Mouse (Mus musculus): Measurements from ENCODE around the gene Ube4b. TPM values are rescaled to one million over a fixed set of nuclear protein-coding genes. Genes with fewer than 3 reads are reported as not detected.
"Not testable (repeated sequence)": the region's sequence is repeated elsewhere in the genome, so short reads cannot be mapped to it uniquely, and the experiment has no call there.

Gene Ube4b
- polyA plus RNA-seq, 1 experiment from 2014 or later = 64.6 TPM

DNA sequence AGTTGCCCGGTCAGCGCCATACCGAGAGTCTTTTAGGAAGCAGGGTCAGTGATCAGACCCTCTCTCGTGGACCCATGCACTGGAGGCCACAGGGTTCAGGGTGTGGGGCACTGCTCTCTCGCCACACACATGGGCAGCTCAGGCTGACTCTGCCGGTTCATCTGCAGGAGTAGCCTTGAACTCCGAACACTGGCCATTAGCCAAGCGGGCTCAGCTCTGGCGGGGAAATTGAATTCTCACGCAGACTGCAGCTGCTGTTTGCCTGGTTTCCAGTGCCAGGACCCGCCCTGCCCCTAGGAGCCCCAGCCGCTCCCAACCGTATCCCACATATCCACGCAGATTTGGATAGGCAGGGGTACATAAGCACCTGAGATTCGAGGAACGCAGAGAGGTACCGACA lies 27.7 kb upstream of the Ube4b start:
- WGBS = 88% methylated on average over 17 of the region's 17 CpGs
- H3K4me1 ChIP-seq = no peaks in the 10 kb centered on the region
- H3K4me3 ChIP-seq = no peak overlapping the region
- no peak for DNase-seq (ENCODE audit: extremely low spot score, low spot score)
- no peak overlapping the region for H3K27ac ChIP-seq
- no peaks in the 10 kb centered on the region; the same call in 1 of the 2 replicates for H3K9me3 ChIP-seq
- no peaks in the 10 kb centered on the region for H3K36me3 ChIP-seq (replicated peaks)
- no peaks in the 10 kb centered on the region for H3K27me3 ChIP-seq (ENCODE audit: poor library complexity, severe bottlenecking)

DNA sequence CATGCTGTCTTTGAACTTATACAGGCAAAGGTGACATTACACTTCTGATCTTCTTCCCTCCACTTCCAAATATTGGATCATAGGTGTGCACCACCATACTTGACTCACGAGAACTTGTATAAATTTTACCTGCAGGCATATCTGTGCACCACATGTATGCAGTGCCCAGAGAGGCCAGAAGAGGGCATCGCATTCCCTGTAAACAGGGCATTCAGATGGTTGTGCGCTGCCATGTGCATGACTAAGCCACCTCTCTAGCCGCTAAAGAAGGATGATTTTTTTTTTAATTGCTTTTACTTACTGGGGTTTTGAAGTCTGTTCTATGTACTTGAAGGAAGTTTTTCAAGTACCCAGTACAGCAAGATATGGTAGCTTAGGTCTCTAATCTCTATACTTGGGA lies 27.1 kb upstream of the Ube4b start:
- no peak overlapping the region for H3K27ac ChIP-seq
- H3K4me3 ChIP-seq = no peak overlapping the region
- 88% methylated on average over 4 of the region's 4 CpGs for WGBS
- H3K4me1 ChIP-seq = no peaks in the 10 kb centered on the region
- no peaks in the 10 kb centered on the region; the same call in 1 of the 2 replicates for H3K9me3 ChIP-seq
- H3K27me3 ChIP-seq (ENCODE audit: poor library complexity, severe bottlenecking) = no peaks in the 10 kb centered on the region
- no peaks in the 10 kb centered on the region for H3K36me3 ChIP-seq (replicated peaks)
- DNase-seq (ENCODE audit: extremely low spot score, low spot score) = peak; percentile 21

- Histone ChIP-seq H3K27me3 (ENCODE audit: poor library complexity, severe bottlenecking) (no peaks in the 10 kb centered on the region), H3K4me1 (peaks cover 9% of the 10 kb centered on the region), H3K4me3 (no peak overlapping the region), H3K27ac (no peak overlapping the region), H3K9me3 (no peaks in the 10 kb centered on the region; the same call in 1 of the 2 replicates), H3K36me3 (replicated peaks) (no peaks in the 10 kb centered on the region)
- no peak for DNase-seq (ENCODE audit: extremely low spot score, low spot score)
- WGBS = 93% methylated on average over 3 of the region's 3 CpGs
Observed at GRCm38 (mm10) chr4:149450636-149451035, 24.1 kb upstream of the Ube4b start.

GRCm38 (mm10) chr4:149446309-149446708 lies 19.8 kb upstream of the Ube4b start:
- Histone ChIP-seq H3K9me3 (no peaks in the 10 kb centered on the region), H3K27me3 (ENCODE audit: poor library complexity, severe bottlenecking) (no peaks in the 10 kb centered on the region), H3K27ac (peak overlapping the region; percentile 93), H3K4me3 (peak overlapping the region; percentile 52), H3K4me1 (peaks cover 23% of the 10 kb centered on the region), H3K36me3 (replicated peaks) (no peaks in the 10 kb centered on the region)
- 33% methylated on average over 1 of the region's 1 CpGs for WGBS
- DNase-seq (ENCODE audit: extremely low spot score, low spot score) = no peak

DNA sequence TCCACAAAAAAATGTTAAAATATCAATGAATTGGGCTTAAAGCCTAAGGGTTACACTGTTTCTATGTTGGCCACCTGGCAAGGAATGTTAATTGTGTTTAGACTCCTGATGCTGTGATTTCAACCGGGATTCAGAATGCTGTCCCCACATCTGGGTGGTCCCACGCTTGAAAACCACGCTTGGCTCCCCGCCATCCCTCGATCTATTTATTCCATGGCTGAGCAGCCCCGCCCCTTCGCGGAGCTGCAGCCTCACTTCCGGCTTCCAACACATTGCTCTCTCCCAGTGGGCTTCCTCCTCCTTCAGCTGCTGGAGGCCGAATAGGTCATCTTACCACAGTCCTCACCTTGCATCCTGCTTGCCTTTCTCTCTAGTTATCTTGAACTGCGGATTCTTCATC lies 19.3 kb upstream of the Ube4b start:
- no peaks in the 10 kb centered on the region for H3K9me3 ChIP-seq
- DNase-seq (ENCODE audit: extremely low spot score, low spot score) = peak; percentile 77
- WGBS = under 1% methylated on average over 11 of the region's 11 CpGs
- H3K36me3 ChIP-seq (replicated peaks) = no peaks in the 10 kb centered on the region
- no peaks in the 10 kb centered on the region for H3K27me3 ChIP-seq (ENCODE audit: poor library complexity, severe bottlenecking)
- H3K27ac ChIP-seq = peak overlapping the region; percentile 93
- H3K4me1 ChIP-seq = peaks cover 23% of the 10 kb centered on the region
- peak overlapping the region; percentile 52 for H3K4me3 ChIP-seq

DNA sequence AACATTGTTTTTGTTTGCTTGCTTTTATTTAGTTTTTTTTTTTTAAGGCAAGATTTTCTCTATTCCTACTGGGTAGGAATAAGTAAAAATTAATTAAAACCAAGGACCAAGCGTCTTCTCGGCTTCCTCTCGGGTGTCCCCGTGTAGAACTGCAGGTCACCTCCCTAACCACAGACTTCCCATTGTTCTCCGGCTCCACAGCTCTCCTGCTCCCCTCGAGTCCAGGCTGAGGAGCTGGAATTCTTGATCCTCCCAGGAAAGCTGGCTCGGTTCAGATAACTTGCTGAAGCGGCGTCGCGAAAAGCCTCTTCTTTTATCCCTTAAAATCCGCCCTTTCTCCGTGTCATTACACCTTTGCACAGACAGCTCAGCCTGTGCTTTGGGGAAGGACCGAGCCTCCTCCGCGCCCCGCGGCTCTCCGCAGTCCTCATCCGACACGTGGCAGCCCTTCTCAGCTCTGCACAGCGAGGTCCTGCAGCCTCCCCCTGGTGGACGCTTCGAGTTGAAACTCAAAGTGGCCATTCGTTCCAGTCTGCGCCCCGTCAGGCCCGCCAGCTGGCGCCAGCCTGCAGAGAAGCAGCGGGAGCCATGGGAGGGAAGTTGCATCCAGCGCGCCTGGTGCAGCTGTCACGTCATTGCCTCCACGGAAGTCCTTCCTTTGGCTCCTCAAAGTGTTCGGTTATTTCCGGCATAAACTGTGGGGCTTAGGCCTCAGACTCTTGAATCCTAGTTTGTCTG lies 18.6 kb upstream of the Ube4b start:
- Histone ChIP-seq H3K9me3 (no peaks in the 10 kb centered on the region), H3K27ac (peak overlapping the region; percentile 93), H3K4me3 (peak overlapping the region; percentile 52), H3K36me3 (replicated peaks) (no peaks in the 10 kb centered on the region), H3K27me3 (ENCODE audit: poor library complexity, severe bottlenecking) (no peaks in the 10 kb centered on the region), H3K4me1 (peaks cover 23% of the 10 kb centered on the region)
- WGBS = under 1% methylated on average over 36 of the region's 36 CpGs
- peak; percentile 96 for DNase-seq (ENCODE audit: extremely low spot score, low spot score)

GRCm38 (mm10) chr4:149444465-149444864 lies 17.9 kb upstream of the Ube4b start:
- H3K27ac ChIP-seq = peak overlapping the region; percentile 93
- H3K9me3 ChIP-seq = no peaks in the 10 kb centered on the region
- H3K4me1 ChIP-seq = peaks cover 23% of the 10 kb centered on the region
- DNase-seq (ENCODE audit: extremely low spot score, low spot score) = no peak
- H3K27me3 ChIP-seq (ENCODE audit: poor library complexity, severe bottlenecking) = no peaks in the 10 kb centered on the region
- no peaks in the 10 kb centered on the region for H3K36me3 ChIP-seq (replicated peaks)
- WGBS = 74% methylated on average over 1 of the region's 1 CpGs
- H3K4me3 ChIP-seq = peak overlapping the region; percentile 52

DNA sequence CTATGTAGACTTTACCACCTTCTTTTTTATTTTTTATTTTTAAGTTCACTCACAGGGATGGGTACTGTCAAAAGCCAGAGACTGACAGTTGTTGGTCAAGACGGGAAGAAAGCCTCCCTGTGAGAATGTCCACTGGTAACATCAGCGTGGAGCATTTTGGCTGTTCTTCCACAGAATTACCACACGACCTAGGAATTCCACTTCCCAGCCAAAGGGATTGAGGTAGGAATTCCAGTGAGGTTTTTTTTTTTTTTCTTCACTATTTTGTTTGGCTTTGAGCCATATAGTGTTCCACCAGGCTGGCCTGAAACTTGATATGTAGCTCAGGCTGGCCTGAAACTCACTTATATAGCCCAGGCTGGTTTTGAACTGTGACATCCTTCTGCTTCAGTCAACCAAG lies 15.9 kb upstream of the Ube4b start:
- Histone ChIP-seq H3K4me3 (no peak overlapping the region), H3K9me3 (no peaks in the 10 kb centered on the region), H3K36me3 (replicated peaks) (no peaks in the 10 kb centered on the region), H3K27me3 (ENCODE audit: poor library complexity, severe bottlenecking) (no peaks in the 10 kb centered on the region), H3K27ac (no peak overlapping the region), H3K4me1 (peaks cover 23% of the 10 kb centered on the region)
- WGBS = 77% methylated on average over 3 of the region's 3 CpGs
- no peak for DNase-seq (ENCODE audit: extremely low spot score, low spot score)

DNA sequence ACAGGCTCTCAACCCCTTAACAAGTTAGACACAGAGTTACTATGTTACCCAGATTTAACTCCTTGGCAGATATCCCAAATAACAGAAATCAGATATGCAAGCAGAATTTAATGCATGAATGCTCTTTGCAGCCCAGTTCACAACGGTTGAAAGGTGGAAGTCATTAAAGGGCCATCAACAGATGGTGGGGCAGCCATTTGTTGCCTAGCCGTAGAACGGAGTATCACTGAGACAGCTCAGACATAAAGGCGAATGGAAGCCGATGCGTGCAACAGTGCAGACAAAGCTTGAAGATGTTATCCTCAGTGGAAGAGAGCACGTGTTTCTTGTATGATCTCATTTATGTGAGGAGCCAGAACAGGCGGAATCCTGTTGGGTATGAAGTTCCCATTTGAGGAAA lies 14.0 kb upstream of the Ube4b start:
- no peaks in the 10 kb centered on the region for H3K9me3 ChIP-seq
- no peaks in the 10 kb centered on the region for H3K27me3 ChIP-seq (ENCODE audit: poor library complexity, severe bottlenecking)
- DNase-seq (ENCODE audit: extremely low spot score, low spot score) = no peak
- no peak overlapping the region for H3K4me3 ChIP-seq
- H3K27ac ChIP-seq = no peak overlapping the region
- H3K4me1 ChIP-seq = peaks cover 13% of the 10 kb centered on the region
- 86% methylated on average over 8 of the region's 8 CpGs for WGBS
- no peaks in the 10 kb centered on the region for H3K36me3 ChIP-seq (replicated peaks)

DNA sequence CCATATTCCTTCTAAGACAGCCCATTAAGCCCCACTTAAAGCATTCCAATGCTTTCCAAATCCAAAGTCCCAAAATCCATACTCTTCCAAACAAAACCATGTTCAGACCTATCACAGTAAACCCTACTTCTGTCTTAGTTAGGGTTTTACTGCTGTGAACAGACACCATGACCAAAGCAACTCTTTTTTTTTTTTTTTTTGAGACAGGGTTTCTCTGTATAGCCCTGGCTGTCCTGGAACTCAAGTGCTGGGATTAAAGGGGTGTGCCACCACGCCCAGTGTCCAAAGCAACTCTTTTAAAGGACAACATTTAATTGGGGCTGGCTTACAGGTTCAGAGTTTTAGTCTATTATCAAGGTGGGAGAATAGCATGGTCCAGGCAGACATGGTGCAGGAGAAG lies 5.3 kb upstream of the Ube4b start:
- not testable (repeated sequence) for H3K9me3 ChIP-seq; H3K27ac ChIP-seq; H3K4me1 ChIP-seq; DNase-seq (ENCODE audit: extremely low spot score, low spot score); H3K27me3 ChIP-seq (ENCODE audit: poor library complexity, severe bottlenecking); H3K4me3 ChIP-seq; H3K36me3 ChIP-seq (replicated peaks)
- WGBS = 71% methylated on average over 1 of the region's 1 CpGs

- Histone ChIP-seq H3K9me3 (no peaks in the 10 kb centered on the region), H3K27me3 (ENCODE audit: poor library complexity, severe bottlenecking) (no peaks in the 10 kb centered on the region), H3K4me1 (peaks cover 14% of the 10 kb centered on the region), H3K36me3 (replicated peaks) (no peaks in the 10 kb centered on the region), H3K4me3 (no peak overlapping the region), H3K27ac (no peak overlapping the region)
- no peak for DNase-seq (ENCODE audit: extremely low spot score, low spot score)
- WGBS = 89% methylated on average over 5 of the region's 5 CpGs
Observed at GRCm38 (mm10) chr4:149429592-149429991, 3.0 kb upstream of the Ube4b start.

GRCm38 (mm10) chr4:149425801-149426292 lies 702 bp downstream of the Ube4b start:
- DNase-seq (ENCODE audit: extremely low spot score, low spot score) = no peak
- WGBS = under 1% methylated on average over 35 of the region's 35 CpGs
- Histone ChIP-seq H3K27me3 (ENCODE audit: poor library complexity, severe bottlenecking) (no peaks in the 10 kb centered on the region), H3K27ac (peak overlapping the region; percentile 97), H3K9me3 (peaks cover 8% of the 10 kb centered on the region; the same call in 1 of the 2 replicates), H3K36me3 (replicated peaks) (peaks cover 16% of the 10 kb centered on the region), H3K4me3 (peak overlapping the region; percentile 95), H3K4me1 (peaks cover 23% of the 10 kb centered on the region)

DNA sequence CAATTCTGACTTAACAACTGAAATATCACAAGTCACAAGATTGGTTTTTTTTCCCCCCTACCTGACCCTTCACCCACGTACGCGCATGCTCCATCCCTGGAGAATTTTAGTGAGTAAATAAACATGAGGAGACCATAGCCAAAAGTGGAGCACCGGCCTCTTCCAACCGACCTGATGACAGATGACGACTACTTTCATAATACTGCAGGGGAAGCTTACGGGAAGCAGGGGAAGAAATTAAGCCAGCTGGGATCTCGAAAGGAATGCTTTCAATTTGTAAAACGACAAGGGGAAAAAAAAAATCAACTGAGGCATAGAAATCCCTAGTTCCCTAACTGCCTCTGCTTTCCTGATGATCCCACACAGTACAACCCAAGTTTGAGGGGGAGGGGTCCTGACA lies 1.8 kb downstream of the Ube4b start:
- 6% methylated on average over 9 of the region's 9 CpGs for WGBS
- Histone ChIP-seq H3K4me3 (peak overlapping the region; percentile 95), H3K27ac (peak overlapping the region; percentile 97), H3K9me3 (peaks cover 8% of the 10 kb centered on the region; the same call in 1 of the 2 replicates), H3K4me1 (peaks cover 28% of the 10 kb centered on the region), H3K36me3 (replicated peaks) (peaks cover 16% of the 10 kb centered on the region), H3K27me3 (ENCODE audit: poor library complexity, severe bottlenecking) (no peaks in the 10 kb centered on the region)
- no peak for DNase-seq (ENCODE audit: extremely low spot score, low spot score)
